Mouse (Mus musculus) heart, postnatal 25 days (tissue): Measurements from ENCODE around the gene Dnajb8. TPM values are rescaled to one million over a fixed set of nuclear protein-coding genes. Genes with fewer than 3 reads are reported as not detected.
A peak's percentile ranks its signal among the peaks of the same experiment; 100 is the strongest.

Experiments
- DNase-seq: peaks from one replicate; pipeline ENCODE4 v3.0.0; 2022; ENCODE audit warnings: low spot score
- intact Hi-C: fragments of 180-260 bp; cut with DNase I; formaldehyde crosslinking; loops from one replicate; pipeline ENCODE4 v1.15.1; 2025
- total RNA-seq, 2 experiments: library from RNA; stranded (reverse); gene quantifications; 2 replicates each; pipeline ENCODE4 v1.2.3; 2021

Dnajb8 gene
- total RNA-seq, 2 experiments from 2014 or later: not detected

GRCm38 (mm10) chr6:88216199-88216598 is 5.9 kb upstream of the Dnajb8 start:
- intact Hi-C loops: no loop called here
- no peak for DNase-seq

- DNase-seq: no peak
- intact Hi-C loops: no loop called here
These were observed 3.0 kb upstream of the Dnajb8 start for GRCm38 (mm10) chr6:88219094-88219493.

DNA sequence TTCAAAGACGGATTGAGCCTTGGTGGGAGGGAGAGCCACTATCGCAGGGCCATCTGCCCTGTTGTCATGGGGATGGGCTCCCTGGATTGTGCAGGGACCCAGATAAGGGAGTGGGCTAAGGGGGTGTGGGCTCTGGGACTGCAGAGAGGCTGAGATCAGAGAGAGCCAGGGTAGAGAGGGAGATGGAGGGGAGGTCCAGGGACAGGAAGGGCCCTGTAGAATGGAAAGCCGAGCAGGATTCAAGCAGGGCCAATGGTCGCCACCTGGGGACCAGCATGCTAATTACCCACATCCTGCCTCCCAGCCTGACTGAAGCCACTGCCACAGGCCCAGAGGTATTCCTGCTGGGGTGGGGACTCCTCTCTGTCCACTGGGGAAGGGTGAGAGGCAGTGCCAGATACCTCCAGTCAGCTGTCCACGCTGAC is 4.5 kb downstream of the Dnajb8 start:
- no peak for DNase-seq
- intact Hi-C loops: no loop called here

DNA sequence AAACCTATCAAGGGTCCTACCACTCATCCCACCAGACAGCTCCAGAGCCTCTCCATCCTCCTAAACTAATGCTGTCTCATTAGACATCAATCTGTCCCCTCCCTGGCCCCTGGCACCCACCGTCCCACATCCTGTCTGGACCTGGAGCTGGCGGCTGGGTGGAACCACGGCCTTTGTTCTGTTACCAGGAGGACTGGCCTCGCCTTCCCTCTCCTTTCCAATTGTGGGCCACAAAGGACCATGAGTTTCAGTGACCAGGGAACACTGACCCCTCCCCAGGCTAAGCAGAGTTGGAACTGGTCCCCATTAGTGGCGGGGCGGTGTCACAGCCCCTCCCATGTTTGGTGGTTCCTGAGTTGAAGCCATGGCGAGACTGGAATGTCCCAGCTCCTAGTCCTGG is 5.5 kb downstream of the Dnajb8 start:
- intact Hi-C loops: no loop called here
- no peak for DNase-seq

GRCm38 (mm10) chr6:88229221-88229620 is 7.2 kb downstream of the Dnajb8 start:
- intact Hi-C loops: no loop called here
- no peak for DNase-seq

DNA sequence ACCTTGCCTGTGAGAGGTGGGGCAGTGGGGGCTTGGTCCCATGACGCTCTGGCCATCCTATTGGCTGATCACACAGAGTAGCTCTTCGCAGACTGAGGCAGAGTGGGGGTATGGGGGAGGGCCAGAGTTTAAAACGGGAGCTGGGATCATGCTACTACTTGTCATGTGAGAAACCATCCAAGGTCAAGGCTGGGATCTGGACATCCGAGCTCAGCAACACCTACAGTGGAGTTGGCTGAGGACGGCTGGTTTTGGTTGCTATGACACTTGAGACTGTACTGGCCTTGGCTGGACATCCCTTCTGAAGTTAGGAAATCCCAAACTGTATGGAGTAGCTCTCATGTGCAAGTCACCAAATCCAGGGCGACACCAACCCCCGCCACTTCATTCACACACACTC is 9.8 kb downstream of the Dnajb8 start:
- intact Hi-C loops: no loop called here
- no peak for DNase-seq

DNA sequence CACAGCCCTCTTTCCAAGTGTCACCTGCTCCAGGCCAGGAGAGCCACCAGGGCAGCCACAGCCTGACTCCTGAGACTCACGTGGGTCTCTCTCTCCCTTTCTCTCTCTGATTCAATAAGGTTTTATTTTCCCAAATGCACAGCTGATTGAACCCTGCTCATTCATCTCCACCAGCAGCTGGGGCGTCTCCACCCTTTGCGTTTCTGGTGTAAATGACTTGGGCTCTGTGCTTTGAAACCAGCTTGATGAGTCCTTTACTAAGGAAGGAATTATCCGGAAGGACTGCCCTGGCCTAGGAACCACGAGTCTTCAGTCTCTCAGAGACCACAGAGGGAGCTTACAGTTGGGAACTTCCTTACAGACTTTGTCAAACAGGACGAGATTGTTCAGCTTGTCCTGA is 10.2 kb downstream of the Dnajb8 start:
- intact Hi-C loops: no loop called here
- DNase-seq: no peak

DNA sequence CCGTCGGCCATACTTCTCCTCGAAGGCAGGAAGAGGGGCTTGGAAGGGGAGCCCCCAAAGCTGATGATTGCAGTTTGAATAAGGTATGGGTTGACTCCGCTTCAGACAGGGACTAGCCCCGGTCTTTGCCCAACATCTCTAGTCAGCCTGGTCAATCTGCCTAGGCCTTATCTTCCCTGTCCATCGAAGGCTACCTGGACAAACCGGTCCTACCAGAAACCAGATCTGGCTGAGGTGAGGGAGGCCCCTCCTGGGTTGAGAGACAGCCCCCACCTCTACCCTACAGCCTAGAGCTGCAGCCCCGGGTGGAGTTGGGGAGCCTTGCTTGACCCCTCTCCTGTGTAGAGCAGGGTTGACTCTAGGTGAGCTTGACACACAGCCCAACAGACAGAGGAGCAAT is 11.9 kb downstream of the Dnajb8 start:
- DNase-seq: no peak
- intact Hi-C loops: no loop called here

- no peak for DNase-seq
- intact Hi-C loops: no loop called here
These were observed 13.4 kb downstream of the Dnajb8 start for GRCm38 (mm10) chr6:88235461-88235860.

- intact Hi-C loops: no loop called here
- DNase-seq: no peak
These were observed 13.9 kb downstream of the Dnajb8 start for GRCm38 (mm10) chr6:88235983-88236382.

- no peak for DNase-seq
- intact Hi-C loops: no loop called here
These were observed 14.4 kb downstream of the Dnajb8 start for GRCm38 (mm10) chr6:88236513-88236912.

DNA sequence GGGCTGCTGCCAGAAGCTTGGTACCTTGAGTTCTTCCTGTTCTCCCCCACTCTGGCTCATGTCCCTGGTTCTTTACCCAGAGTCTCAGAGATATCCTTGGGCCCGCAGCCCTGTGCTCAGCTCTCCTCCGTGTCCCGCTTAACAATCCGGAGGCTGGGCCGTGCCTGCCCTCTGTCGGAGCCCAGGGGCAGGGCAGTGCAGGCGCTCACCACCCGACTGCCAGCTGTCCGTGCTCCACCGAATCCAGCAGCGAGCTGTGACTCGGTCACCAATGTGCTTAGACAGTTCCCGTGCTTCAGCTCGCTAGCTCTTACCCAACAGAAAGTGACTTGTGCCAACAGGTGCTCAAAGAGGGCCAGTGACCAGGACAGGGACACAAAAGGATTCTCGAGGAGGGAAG is 20.5 kb downstream of the Dnajb8 start:
- intact Hi-C loops: loop anchor here (1.0 to 2.0 kb wide), 2 partner anchors 53 to 118 kb away; no protein-coding TSS in a partner anchor
- peak; percentile 27 for DNase-seq

GRCm38 (mm10) chr6:88249231-88249630 is 27.2 kb downstream of the Dnajb8 start:
- intact Hi-C loops: no loop called here
- DNase-seq: no peak

- DNase-seq: no peak
- intact Hi-C loops: no loop called here
These were observed 29.3 kb downstream of the Dnajb8 start for GRCm38 (mm10) chr6:88251396-88251795.

DNA sequence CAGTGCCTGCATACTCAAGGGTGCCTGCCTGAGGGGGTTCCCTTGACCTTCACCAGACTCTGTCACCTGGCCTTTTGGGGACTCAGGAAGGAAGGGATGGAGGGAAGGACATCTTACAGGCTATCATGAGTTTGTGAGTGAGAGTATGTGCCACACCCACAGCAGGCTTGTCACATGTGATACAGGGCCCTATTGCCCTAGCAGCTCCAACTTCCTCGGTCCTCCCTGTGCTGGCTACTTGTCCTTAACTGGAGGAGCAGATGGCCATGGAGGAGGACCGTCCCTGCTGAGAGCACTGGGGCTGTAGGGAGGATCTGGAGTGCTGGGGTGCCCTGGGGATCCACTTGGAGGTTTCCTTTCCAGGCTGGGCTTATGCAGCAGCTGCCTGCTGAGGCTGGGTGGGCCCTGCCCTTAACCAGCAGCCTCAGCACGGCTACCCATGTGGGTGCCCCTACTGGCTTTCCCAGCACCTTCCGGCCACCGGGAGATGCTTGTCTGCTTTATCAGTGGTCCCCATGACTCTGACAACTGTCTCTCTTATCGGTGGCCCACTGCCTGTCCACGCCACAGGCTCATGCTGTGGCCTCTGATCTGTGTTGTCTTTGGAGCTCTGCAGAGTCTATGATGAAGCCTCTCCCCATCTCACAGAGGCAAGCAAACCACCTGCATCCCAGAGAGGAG is 29.9 kb downstream of the Dnajb8 start:
- DNase-seq: no peak
- intact Hi-C loops: no loop called here

DNA sequence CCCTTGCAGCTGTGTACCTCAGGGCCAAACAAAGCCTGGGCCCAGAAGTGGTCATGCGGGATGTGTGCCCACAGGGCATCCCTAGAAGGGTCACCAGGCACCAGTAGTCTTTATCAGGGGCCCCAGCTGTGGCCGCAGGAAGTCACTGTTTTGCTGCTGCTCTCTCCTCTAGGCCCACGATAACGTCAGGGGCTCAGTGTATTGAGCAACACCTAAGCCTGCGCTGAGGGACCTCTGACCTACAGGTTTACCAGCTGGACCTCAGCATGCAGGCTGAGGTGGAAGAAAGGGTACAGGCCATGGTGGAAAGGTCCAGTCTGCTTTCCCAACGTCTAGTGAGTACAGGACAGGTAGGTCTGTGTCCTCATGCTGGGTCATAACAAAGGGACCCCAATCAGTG is 32.0 kb downstream of the Dnajb8 start:
- intact Hi-C loops: no loop called here
- no peak for DNase-seq

DNA sequence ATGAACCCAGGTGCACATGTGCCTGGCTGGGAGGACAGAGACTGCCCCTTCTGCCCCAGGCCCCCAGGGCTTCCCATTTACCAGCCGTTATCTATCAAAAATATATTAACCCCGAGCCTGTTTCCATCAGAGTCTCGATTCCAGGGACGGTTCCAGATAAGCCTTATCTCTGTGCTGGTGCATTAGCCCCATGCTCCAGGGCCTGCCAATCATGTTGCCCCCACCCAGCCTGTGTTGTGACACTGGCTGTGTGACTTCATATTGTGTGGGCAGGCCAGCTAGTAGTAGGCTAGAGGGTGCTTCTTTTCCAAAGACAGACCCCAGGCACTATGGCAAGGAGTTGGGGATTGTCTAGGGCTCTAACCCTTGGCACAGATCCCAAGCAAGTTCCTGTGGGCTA is 33.4 kb downstream of the Dnajb8 start:
- DNase-seq: no peak

GRCm38 (mm10) chr6:88259621-88260020 is 37.6 kb downstream of the Dnajb8 start:
- no peak for DNase-seq
- intact Hi-C loops: no loop called here

More for the DNA sequence above, 33.4 kb downstream of the Dnajb8 start:
- intact Hi-C loops: no loop called here

GRCm38 (mm10) chr6:88260645-88261044 is 38.6 kb downstream of the Dnajb8 start:
- no peak for DNase-seq
- intact Hi-C loops: no loop called here

- intact Hi-C loops: no loop called here
- no peak for DNase-seq
These were observed 40.1 kb downstream of the Dnajb8 start for GRCm38 (mm10) chr6:88262160-88262559.

DNA sequence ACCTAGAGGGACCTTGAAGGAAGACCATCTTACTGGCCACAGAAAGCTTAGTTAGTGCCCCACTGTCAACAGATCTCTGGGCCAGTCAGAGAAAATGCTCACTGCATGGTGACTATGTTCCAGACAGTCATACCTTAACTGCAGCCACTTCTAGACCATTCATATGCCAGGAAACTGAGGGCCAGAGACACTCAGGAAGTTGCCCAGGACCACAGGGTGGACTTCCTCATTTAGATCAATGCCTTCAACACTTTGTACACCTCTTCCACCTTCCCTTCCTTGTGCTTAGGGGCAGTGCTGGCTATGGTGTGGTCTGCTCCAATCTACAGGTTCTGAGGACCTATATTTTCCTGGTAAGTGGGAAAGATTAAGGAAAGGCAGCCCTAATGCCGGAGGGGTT is 43.3 kb downstream of the Dnajb8 start:
- intact Hi-C loops: no loop called here

GRCm38 (mm10) chr6:88266055-88266454 is 44.0 kb downstream of the Dnajb8 start:
- DNase-seq: no peak
- intact Hi-C loops: no loop called here

More for the DNA sequence above, 43.3 kb downstream of the Dnajb8 start:
- no peak for DNase-seq
